Mouse (Mus musculus) embryonic stem cell, embryonic (primary cell): ENCODE measurements at regions not wholly inside any gene's neighbourhood (a gene's known extent, or its start where the extent isn't known, plus 50 kb on each side); places are given as distances from the start of the nearest gene placed in this dataset.

Source experiments
- CTCF ChIA-PET, 4 experiments: fragments of 300-600 bp in 2 of 4; fragments of 350-600 bp in 2 of 4; sonication (Branson Sonifier 250); formaldehyde crosslinking; loops; one replicate each; lab custom pipeline; 2022; ENCODE audit warnings: inconsistent platforms in 2 of 4; lab: Charles Lee
- POLR2A ChIA-PET, 4 experiments: fragments of 300-600 bp in 2 of 4; fragments of 350-600 bp in 2 of 4; sonication (Branson Sonifier 250); formaldehyde crosslinking; loops; one replicate each; lab custom pipeline; 2022; ENCODE audit warnings: antibody characterized with exemption in 4 of 4, inconsistent platforms in 1 of 4; lab: Charles Lee

GRCm38 (mm10) chr12:35429473-35429872 is 105.4 kb downstream of the Ahr start:
- ChIA-PET CTCF (no interaction called here), POLR2A (no interaction called here)

DNA sequence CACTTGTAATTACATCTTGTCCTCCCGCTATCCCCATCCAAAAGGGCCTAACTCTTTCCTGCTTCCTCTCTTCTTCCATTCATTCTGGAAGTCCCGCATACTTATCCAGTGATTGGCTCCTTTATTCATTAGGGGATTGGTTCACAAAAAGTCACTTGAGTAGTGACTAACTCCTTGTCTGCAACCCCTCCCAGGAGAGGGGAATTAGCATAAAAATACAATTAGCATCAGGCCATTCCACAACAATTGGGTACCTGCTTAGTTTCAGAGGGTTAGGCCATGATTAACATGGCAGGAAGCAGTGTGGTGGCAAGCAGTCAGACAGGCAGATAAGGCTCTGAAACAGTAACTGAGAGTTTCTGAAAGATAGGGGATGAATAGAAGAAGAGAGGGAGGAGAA is 115.6 kb downstream of the Ahr start:
- CTCF ChIA-PET: no interaction called here
- POLR2A ChIA-PET: no interaction called here

GRCm38 (mm10) chr12:35417943-35418342 is 116.9 kb downstream of the Ahr start:
- ChIA-PET CTCF (no interaction called here), POLR2A (no interaction called here)

GRCm38 (mm10) chr12:35416583-35416982 is 118.3 kb downstream of the Ahr start:
- POLR2A ChIA-PET: no interaction called here
- CTCF ChIA-PET: no interaction called here

GRCm38 (mm10) chr12:35412715-35413114 is 122.1 kb downstream of the Ahr start:
- POLR2A ChIA-PET: no interaction called here
- CTCF ChIA-PET: no interaction called here

DNA sequence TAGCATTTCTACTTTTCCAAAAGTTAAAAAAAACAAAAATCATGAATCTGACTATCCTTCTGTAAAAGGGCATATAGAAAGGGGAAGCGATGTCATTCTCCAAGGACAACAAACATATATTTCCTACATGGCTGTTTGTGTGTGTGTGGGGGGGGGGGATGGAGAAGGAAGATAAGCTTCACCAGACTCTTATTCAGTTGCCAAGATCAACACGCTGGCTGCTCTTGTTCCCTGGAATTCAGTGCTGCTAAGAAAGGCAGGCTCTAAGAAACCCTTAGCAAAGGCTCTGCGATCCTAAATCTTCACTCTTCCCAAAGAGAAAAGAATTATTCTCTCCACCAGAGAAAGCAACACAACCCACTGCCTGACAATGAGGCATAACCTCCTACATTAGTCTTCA is 126.4 kb downstream of the Ahr start:
- CTCF ChIA-PET: interaction anchor here in 1 of 4 experiments (0.6 kb wide), 1 partner anchor 11 kb away, joined by 3 read pairs; no protein-coding TSS in a partner anchor
- POLR2A ChIA-PET: no interaction called here

DNA sequence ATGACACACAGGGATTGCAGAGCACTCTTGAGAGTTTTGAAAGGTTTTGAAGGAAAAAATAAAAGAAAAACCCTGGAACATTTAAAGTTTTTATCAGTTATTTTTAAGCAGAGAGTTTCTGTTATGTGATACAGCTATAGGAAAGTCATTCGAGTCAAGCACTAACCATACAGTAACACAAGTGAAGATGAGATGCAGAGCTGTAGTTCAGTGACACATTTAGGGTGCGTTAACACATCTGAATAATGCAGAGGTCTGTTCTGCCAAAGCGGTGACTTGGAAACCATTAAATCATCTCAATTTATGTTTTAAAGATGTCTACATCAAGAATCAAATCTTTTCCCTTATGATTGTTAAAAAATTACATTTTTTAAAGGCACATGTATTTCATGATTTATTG is 126.8 kb downstream of the Ahr start:
- CTCF ChIA-PET: no interaction called here

DNA sequence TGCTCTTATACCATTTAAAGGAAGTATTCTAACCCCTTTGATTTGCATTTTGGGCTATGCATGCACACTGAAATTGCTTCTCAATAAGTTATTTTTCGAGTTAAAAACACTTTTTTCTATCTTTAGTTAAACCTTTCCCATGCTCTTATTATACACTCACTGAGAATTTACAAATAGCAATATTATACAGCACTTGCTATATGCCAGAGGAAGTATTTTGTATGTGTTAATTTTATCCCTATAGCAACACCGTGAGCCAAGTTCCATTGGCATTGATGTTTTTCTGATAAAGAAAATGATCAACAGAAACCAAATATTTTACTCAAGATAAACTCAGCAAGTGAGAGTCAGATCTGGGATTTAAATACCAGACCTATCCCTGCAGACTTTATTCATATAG is 133.0 kb downstream of the Ahr start:
- POLR2A ChIA-PET: no interaction called here
- CTCF ChIA-PET: interaction anchor here in 1 of 4 experiments (0.7 kb wide), 1 partner anchor 327 kb away, joined by 4 read pairs; no protein-coding TSS in a partner anchor

More for the DNA sequence above, 126.8 kb downstream of the Ahr start:
- POLR2A ChIA-PET: no interaction called here

- ChIA-PET POLR2A (no interaction called here), CTCF (no interaction called here)
Measured at GRCm38 (mm10) chr12:35401219-35401618, 133.6 kb downstream of the Ahr start.

DNA sequence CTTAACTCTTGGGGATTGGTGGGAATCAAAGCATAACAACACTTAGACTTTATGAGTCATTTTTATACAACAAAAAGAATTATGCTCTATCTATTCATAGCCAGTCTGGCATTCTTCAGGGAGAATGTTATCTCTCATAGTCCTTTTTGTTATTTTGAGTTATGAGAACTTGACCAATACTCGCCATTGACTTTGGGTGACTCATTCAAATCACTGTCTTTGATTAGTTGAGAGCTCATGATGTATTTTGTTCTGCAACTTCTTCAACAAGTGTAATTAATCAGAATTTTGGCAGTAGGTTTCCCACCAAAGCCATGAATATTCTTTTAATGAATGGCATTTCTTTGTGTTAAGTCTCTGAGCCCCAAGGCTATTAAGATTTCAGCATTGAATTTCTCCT is 139.6 kb downstream of the Ahr start:
- ChIA-PET CTCF (no interaction called here), POLR2A (no interaction called here)

- ChIA-PET CTCF (interaction anchor here in 1 of 4 experiments (0.5 kb wide), 1 partner anchor 1882 kb away, joined by 6 read pairs; no protein-coding TSS in a partner anchor), POLR2A (no interaction called here)
Measured at GRCm38 (mm10) chr12:35392111-35392510, 142.7 kb downstream of the Ahr start.

DNA sequence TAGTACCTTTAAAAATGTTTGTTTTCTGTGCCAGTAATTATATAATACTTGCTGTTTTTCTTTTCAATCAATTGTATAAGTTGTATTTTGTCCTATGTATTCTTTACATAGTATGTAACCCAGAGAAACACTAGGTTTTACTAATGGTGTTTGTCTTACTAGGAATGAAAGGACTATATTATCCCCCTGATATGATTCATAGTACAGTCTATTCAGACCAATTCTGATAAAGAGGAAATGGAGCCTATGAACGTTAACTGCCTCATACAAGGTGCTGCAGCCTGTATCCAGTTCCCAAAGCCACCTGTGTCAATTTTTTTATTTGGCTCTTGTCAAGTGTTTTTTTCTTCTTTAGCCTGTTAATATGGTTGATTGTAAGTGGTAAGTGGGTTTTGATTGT is 144.6 kb downstream of the Ahr start:
- ChIA-PET POLR2A (no interaction called here), CTCF (no interaction called here)

GRCm38 (mm10) chr12:35389839-35390238 is 145.0 kb downstream of the Ahr start:
- POLR2A ChIA-PET: no interaction called here
- CTCF ChIA-PET: no interaction called here

DNA sequence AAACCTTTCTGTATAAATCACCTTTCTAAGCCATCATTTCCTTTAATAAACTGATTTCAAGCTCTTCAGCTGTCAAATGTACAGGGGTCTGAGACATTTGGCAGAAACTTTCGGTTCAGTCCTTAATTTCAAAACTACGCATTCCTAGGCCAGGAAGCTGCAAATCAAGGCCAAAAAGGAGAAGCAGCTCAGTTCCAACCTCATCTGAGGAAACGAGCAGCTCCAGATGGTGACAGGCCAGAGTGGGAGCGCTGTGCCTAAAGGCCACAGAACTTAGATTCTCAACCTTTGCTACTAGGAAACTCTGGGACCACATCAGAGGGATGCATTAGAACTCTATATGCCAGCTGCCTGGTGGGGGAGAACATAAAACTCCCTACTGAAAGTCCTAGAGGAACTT is 150.6 kb downstream of the Ahr start:
- POLR2A ChIA-PET: no interaction called here
- CTCF ChIA-PET: no interaction called here

DNA sequence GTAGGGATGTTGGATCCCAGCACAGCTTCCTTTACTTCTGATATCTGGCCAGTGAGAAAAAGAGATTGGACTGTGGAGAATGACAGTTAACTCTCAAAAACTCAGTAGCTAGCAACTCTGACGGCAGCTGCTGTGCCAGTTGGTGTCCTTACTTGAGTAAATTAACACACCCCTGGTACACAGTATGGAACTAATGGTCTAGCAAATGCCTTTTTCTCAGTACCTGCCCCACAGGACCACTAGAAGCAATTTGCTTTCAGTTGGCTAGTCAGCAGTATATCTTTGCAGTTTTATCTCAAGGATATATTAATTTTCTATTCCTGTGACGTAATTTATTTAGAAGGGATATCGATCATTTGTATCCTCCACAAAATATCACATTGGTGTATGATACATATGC is 157.6 kb downstream of the Ahr start:
- POLR2A ChIA-PET: no interaction called here
- CTCF ChIA-PET: no interaction called here

DNA sequence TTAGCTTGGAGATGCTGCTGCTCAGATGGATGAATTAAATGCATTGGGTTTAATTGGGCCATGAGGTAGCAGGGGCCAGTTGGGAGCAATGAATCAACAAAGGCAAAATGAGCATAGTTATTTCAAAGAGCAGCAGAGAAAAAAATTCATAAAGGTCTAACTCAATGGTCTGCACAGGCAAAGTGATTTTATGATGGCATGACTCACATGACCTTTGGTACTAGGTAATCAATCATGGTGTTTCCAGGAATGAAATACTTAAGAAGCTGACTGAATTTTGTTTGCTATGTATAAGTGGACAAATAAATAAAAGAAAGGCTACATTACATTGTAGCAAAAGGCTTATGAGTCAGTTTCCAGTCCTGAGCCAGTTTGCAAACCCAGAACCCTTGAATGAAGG is 158.5 kb downstream of the Ahr start:
- ChIA-PET CTCF (no interaction called here), POLR2A (no interaction called here)

DNA sequence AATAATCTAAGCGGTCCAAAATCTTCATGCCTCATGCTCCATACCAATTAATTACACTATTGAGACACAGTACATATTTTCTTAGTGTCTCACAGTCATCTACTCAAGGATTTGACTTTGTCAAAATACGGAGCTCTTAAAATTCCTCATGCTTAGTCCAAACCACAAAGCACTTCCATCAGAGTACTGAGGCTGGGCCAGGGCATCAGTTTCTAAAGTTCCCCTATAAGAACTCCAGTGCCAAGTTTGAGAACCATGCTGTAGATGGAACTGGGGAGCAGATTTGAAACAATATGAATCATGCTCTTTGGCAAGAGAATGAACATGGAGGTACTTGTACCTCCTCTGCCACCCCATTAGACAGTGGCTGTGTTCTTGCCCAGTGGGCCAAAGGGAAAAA is 176.9 kb downstream of the Ahr start:
- ChIA-PET CTCF (interaction anchor here in 1 of 4 experiments (0.7 kb wide), 1 partner anchor 40 kb away, joined by 8 read pairs; no protein-coding TSS in a partner anchor), POLR2A (no interaction called here)

DNA sequence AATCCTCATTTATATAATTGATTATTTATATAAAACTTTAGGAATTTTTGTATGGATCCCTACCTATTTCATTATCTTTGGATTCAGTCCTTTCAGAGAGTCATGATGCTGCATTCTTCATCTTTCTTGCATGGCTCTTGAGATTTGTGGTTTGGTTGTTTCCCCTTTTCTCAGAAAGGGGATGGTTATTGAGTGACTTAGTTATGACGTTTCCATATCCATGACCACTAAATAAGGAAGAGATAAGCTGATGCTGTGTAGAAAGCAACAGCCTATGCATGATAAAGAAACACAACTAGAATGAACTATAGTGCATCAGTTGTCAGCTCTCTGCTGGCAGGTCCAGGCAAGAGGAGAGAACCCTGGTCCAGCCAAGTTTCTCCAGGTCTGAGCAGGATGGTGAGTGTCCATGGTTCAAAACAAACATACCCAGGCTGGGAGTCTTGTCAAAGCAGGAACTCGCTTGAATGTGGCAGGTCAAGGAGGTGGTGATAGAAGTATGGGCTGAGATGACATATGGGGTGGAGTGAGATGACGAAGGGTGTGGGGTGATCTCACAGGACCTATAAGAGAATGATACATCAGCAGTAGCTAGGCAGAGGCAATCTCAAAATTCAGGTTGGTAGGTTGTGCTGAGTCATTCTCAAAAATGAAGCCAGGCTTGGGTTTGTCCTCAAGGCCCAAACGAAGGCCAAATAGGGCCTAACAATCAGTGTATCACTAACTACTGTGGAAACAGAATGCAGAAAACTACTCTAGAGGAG is 196.5 kb downstream of the Ahr start:
- ChIA-PET CTCF (no interaction called here), POLR2A (no interaction called here)

- ChIA-PET CTCF (no interaction called here), POLR2A (interaction anchor here in 1 of 4 experiments (1.1 kb wide), 1 partner anchor 11 kb away, joined by 3 read pairs; no protein-coding TSS in a partner anchor)
Measured at GRCm38 (mm10) chr12:35336314-35336713, 198.5 kb downstream of the Ahr start.

- ChIA-PET CTCF (no interaction called here), POLR2A (no interaction called here)
Measured at GRCm38 (mm10) chr12:35334344-35335075, 200.3 kb downstream of the Ahr start.

DNA sequence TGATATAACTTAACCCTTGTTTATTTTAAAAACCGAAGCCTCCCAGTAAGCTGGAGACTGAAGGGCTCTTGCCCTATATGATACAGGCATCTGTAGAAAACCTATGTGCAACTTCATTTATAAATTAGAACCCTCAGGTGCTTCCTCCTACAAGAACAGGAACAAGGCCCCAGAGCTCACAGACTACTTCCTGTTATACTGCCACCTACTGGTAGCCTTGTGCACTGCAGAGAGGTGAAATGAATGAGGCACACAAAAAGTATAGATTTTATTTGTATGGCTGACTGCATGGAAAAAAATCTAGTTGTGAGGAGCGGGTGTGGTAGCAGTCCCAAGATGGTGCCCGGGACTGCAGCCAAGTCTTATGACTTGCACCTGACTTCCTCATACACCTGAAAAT is 203.5 kb downstream of the Ahr start:
- ChIA-PET POLR2A (no interaction called here), CTCF (interaction anchor here in 1 of 4 experiments (0.7 kb wide), 1 partner anchor 152 kb away, joined by 9 read pairs; no protein-coding TSS in a partner anchor)
